Mouse (Mus musculus): ENCODE measurements at regions not wholly inside any gene's neighbourhood (a gene's known extent, or its start where the extent isn't known, plus 50 kb on each side); places are given as distances from the start of the nearest gene placed in this dataset.

DNA sequence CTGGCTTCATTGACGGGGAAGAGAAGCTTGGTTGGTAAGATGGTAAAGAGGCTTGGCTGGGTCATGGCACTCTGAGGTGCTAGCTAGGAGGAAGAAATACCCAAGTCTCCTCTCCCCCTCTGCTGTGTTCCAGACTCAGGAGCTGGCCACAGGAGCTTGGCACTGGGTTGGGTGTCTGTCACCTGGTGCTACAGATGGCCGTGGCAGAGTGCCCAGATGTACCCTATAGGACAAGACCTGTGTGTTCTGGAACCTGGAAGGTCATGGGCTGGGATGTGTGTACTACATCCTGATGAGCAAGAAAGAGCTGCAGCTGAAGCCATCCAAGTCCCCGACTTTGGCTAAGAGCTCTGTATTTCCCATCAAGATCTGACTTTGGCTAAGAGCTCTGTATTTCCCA, 72.4 kb downstream of the Nupl2 start:
- no peak for DNase-seq (ENCODE audit: low read depth, low spot score)

DNA sequence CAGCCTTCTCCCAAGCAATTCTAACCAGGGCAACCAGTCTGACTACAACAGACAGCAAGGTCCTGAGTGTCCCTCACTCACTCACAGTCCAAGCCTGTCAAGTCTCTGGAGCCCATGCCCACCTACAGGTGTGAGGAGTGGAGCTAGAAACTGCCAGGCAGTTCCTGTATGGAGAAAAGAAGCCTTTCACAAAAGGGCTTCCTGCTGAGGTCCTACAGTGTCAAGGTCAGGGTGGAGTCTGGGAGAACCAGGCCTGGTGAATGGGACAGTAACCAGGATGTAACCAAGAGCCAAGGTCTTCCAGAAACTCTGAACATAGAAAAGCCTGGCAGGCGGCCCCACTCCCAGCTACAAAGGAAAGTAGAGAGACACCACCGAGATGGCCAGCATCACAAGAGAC, 74.2 kb downstream of the Nupl2 start:
- DNase-seq (ENCODE audit: low read depth, low spot score): no peak

DNA sequence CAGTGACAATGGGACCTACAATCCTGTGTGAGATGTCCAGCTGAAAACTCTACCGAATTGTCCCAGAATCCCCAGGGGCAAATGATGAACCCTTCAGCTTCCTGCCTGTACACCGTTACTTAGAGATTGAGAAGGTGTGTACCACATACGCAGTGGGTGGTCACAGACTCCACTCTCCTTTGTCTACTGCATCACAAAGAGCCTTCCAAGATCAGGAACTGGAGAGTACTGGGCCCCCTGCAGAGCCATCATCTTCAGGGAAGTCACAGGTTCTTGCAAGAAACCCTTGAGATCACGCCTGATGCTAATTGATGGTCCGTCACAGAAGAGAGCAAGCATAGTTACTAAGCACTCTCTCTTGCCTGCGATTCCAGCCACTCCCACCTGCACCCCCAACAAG, 79.4 kb downstream of the Nupl2 start:
- DNase-seq (ENCODE audit: low read depth, low spot score): no peak

DNA sequence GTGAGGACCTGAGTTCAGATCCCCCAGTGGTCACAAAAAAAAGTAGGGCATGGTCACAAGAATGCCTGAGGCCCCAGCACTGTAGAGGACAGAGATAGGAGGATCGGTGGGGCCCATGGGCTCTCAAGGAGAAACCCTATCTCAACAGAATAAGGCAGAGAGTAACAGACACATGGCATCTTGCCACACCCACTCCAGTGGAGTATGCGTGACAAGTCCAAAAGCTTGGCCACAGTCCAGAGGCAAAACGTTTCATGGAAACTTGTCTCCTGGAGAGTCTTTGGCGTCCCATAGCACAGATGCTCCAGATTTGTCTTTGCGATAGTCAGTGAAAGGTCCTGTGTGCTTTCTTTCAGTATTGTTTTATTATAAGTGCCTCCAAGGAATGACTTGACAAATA, 90.7 kb downstream of the Nupl2 start:
- no peak for DNase-seq (ENCODE audit: low read depth, low spot score)

DNA sequence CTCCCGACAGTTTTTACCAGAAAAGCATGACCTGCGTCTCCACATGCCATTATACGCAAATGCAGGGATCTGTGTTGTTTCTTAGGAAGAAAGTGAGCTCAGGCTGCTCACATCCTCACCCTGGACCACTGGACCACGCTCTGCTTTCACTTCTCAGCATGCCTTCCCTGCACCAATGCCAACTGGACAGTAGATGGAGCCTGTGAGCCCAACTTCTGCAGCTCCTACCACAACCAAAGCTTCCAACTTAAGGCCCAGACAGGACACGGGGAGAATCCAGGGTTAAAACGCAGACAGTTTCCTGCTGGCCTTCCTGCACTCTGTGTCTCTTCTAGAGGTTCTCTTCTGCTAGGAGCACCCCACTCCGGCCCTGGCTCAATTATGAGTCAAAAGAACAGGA, 90.3 kb downstream of the Kcnh2 start:
- DNase-seq (ENCODE audit: low read depth, low spot score): peak; percentile 58

DNA sequence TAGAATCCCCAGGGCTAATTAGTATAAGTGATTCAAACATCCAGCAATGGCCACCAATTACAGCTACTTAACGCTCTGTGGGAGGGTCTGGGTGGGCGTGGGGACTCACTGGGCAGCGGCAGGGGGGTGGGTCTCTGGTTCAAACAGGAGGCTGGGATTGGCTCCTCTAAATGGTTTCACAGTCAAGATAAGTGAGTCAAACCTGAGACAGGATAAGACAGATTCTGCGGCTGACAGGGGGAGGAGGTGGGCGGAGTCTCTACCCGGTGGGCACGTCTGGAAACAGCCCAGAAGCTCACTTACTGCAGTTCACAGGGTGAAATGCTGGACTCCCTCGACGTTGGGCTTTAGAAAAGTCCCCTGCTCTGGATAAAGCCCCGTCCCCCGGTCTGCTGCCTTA, 89.3 kb downstream of the Kcnh2 start:
- DNase-seq (ENCODE audit: low read depth, low spot score): no peak

DNA sequence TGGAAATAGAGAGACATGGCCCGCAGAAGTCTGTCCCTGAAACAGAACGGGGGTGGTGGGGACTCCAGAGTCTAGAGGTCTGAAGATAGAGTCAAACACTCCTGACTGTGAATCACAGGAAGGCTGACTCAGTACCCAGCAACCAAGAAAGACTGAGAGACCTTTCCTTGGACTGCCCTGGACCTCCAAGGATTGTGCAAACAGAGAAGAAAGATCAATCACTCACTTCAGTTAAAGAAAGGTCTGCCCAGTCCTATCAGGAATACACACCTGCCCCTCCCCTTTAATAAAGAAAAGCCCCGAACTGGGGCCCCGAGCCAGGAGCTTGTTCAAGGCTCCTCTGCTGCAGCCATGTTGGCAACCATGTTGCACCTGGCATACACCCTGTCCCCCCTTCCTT, 87.3 kb downstream of the Kcnh2 start:
- no peak for DNase-seq (ENCODE audit: low read depth, low spot score)

- no peak for DNase-seq (ENCODE audit: low read depth, low spot score)
These were observed 86.0 kb downstream of the Kcnh2 start for GRCm38 (mm10) chr5:24265431-24265830.

DNA sequence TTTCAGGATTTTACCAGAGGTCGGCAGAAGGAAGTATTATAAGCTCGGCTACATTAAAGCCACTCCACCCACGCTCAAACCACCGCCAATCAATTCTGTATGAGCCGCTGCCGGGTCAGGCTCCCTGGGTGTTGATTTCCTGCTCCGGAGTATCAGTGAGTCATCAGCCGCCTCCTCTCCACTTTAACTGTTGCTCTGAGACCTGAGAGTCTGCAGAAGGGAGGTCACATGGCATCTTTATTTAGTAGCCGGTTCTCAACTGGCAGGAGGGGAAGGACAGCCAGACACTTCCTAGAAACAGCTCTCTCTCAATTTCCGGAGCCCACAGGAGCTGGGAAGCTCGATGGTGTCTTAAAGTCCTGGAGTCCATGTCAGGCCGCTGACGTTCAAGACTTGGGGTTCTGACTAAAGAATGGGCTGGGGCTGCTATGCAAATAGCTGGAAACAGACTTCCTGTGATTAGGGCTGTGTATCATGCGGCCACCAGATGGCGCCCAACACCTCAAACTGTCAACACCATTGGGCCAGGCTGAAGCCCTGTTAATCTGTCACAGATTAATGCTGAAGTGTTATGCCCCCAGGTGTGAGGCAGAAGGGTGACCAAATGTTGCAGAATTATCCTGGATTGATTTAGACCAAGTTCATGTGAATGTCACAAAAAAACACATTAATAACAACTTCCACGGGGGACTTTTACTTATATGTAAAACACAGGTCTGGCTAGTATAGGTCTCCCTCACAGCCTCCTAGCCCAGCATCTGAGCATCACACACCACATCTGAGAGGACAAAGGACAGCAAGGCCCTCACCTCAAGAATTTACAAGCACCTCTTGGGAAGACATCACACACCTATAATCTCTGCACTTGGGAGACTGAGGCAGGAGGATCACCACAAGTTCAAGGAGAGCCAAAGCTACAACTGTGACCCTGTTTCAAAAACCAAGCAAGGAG, 84.8 kb downstream of the Kcnh2 start:
- DNase-seq (ENCODE audit: low read depth, low spot score): peak; percentile 80
